Mouse (Mus musculus) lung, postnatal 14 days (tissue): ENCODE measurements at regions not wholly inside any gene's neighbourhood (a gene's known extent, or its start where the extent isn't known, plus 50 kb on each side); places are given as distances from the start of the nearest gene placed in this dataset.
"Not testable (repeated sequence)": the region's sequence is repeated elsewhere in the genome, so short reads cannot be mapped to it uniquely, and the experiment has no call there.

ENCODE experiments used
- DNase-seq: peaks from one replicate; pipeline ENCODE4 v3.0.0; 2021

DNA sequence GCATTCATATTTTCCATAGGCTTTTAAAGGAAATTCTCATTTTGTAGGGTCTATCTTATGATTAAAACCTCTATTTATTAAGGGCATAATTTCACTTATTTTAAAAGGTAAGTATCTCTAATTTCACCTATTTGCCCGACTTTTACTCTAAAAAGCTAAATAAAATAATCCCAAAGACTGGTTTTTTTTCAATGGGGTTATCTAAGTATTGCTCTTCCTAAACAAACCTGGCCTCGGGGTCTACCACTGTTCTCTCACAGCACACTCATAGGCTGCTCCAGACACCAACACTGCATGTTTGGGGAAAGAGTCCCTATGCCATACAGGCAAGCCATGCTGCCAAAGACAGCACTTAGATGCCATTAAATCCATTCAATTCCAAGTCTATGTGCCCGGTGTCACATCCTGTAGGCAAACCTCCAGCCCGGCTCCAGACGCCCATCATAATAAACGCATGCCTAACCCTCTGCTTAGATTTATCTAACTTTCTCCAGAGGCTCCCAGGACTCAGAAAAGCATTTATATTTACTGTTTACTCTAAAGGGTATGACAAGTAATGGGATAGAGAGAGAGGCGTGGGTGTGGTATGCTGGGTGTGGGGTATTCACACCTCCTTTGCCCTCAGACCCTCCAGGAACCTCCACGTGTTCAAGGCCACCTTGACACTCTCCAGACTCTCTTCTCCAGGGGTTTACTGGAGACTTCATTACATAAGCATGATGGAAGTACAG lies 62.5 kb upstream of the Cpm start:
- DNase-seq, result no peak

DNA sequence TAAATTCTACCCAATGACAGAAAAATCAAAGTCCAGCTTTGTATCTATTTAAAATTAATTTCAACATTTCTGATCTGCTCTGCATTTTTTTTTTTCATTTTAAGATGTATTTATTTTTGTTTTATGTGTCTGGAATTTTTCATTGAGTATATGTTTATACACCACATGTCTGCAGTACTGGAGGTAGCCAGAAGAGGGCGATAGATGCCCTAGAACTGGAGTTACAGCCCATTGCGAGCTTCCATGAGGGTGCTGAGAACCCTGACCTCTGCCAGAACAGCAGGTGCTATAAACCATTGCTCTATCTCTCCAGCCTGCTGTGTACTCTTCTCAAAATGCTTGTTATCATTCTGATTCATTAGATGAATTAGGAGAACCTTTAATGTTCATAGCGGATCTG lies 63.1 kb upstream of the Cpm start:
- DNase-seq, result no peak

DNA sequence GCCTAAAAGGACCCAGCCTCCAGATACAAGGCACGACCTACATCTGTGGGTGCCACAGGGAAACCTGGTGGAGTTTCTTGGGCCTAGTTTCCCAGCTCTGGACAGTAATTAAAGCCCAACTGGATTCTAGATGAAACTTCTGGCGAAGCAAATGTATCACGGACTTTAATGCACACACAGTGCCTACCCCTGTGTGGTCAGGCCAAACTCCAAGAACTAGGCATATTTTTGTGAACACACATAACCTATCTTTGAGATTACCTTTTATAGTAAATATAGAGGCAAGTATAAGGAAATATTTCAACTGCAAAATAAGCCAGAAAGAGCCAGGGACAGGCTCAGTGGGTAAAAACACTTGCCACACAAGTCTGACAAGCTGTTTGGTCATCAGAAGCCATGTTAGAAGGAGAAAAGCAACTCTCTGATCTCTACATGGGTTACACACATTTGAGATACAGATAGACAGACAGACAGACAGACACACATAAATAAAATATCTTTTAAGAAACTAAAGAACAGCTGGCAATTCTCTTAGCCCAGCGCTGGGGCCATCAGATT lies 63.7 kb upstream of the Cpm start:
- DNase-seq, result no peak

DNA sequence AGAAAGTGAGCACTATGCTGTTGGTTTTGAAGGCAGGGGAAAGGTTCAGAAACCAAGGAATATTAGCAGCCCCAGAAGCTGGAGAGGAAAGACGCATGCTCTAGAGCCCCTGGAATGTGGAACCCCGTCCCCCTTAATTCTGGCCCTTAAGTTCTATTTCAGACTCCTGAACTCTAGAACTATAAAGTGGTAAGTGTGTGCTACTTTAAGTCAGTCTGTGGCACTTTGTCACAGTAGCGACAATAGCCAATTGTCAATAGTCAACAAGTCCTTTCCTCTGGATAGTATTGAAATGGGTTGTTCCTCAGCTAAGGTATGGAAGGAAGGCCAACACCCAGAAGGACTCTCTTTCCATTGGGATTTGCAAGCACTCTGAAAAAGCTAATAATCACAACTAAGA lies 64.2 kb upstream of the Cpm start:
- DNase-seq, result no peak

DNA sequence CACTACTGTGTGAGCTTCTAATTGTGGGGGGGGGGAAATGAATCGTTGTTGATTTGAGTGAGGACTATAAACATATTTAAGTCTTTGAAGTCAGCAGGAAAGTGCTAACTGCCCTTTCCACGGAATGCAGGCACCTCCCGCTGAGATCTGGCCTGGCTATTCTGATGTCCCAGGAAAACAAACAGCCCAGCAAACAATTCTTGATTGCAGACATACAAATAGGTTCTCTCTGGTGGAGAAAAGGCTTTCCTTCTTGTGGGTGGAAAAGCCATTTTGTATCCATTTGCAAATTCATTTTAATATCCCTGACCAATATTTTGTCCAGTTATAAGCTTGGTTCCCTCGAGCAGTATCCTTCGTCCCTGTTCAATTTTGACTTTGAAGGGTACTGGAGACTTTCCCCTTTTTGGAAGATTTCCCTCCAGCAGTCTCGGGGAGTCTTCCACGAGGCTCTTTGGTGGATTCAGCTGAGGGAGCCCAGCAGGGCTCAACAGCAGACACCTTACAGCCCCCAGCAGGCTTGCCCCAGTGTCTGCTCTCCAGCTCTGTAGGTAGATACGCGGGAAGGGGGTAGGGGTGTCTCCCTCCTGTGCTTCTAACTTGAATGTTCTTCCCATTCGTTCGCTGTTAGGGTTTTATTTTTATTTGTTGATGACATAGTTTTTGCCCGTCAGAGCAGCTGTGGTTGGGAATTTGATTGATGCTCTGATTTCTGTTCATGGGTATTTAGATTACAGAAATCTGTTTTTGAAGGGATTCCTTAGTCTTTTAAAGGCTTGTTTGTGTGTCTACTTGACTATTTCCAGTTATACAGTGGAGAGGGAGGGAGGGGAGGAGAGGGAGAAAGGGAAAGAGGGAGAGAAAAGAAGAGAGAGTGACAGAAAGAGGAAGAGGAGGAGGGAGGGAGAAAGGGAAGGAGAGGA lies 64.9 kb upstream of the Cpm start:
- DNase-seq, result no peak

DNA sequence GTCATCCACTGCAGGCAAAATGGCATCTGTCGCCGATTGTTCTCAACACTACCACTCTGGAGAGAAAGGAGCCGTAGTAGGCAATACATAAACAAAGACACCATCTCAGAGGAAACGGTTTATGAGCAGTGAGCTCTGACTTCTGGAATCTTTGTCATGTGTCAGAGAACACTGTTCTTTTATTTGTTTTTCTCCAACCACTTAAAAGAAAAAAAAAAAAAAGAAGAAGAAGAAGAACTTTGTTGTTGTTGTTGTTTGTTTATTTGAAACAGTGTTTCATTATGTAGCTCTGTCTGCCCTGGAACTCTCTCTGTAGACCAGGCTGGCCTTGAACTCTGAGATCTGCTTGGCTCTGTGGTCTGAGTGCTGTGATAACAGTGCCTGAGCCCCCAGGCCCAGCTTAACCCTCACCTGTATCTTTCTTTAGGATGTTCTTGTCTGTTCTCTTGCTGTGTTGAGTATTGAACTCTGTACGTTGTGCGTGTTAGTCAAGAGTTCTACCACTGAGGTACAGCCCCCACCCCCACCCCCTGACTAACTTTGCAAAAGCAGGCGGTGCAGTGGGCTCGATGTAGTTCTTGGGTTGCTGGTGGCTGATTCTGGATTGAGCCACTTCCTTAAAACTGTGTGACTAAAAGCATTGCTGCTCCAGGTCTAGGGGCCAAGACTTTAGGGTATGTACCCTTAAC lies 65.7 kb upstream of the Cpm start:
- DNase-seq, result no peak

DNA sequence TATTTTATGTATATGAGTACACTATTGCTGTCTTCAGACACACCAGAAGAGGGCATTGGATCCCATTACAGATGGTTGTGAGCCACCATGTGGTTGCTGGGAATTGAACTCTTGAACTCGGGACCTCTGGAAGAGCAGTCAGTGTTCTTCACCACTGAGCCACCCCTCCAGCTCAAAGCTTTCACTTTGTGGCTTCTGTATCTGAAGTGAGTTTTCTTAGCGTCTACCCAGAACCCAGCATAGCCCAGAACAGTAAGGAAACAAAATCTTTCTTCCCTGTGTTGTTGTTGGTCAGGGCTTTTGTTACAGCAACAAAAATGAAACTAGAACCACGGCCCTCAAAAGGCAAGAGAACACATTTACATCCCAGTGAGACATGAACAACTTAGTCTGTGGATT lies 66.5 kb upstream of the Cpm start:
- not testable (repeated sequence) for DNase-seq

DNA sequence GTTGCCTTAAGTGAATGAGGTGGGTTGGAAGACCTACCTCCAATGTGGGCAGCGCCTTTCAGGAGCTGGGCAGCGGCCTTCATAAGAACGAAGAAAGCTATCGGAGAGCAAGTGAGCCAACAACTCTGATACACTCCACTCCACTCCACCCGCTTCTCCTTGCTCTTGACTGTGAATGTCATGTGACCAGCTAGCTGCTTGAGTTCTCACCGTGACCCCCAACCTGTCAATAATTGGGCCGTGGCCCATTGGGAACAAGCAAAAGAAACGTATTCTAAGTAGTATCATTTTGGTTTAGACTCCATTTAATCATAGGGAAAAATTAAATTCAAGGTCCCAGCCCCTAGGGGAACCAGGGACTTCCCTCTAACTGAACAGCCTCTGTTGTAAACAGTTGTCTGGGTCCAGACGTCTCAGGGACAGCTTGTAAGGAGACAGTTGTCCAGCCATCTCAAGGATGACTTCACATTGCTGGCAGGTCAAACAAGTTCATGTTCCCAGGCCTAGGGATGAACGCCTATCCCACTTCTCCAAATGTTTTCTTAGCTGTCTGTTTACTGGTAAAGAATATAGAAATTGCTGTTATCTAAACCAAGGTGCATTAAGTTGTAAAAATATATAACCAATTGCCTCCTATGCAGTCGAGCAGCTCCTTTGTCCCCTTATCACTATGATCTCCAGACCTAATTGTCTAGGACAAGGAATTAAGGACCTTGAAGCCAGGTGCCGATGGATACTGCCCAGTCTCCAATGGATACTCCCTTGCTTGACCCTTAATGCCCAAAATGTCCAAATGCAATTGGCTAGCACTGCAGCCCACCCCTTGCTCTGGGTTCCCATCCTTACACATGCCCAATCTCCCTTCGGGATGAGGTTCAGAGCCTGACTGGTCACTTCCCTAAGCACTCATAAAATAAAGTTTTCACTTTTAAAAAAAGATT lies 67.1 kb upstream of the Cpm start:
- DNase-seq, result no peak

DNA sequence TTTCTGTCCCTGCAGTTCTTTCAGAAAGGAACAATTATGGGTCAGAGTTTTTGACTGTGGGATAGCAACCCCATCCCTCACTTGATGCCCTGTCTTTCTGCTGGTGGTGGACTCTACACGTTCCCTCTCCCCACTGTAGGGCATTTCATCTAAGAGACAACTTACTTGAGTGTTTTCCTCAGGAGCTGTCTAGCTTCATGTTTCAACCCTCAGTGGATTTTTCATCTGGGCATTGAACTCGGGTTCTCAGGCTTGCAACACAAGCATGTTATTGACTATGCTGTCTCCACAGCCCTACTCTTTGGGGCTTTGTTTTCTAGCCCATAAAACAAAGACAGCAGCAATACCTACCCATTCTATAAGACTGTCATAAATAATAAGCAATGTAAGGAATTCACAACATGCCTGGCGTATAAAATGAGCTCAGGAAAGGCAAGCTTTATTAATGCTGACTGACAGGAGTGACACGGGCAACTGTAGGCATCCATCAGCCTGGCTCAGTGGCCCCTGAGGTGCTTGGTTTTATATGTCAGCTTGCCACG lies 68.0 kb upstream of the Cpm start:
- DNase-seq, result no peak

DNA sequence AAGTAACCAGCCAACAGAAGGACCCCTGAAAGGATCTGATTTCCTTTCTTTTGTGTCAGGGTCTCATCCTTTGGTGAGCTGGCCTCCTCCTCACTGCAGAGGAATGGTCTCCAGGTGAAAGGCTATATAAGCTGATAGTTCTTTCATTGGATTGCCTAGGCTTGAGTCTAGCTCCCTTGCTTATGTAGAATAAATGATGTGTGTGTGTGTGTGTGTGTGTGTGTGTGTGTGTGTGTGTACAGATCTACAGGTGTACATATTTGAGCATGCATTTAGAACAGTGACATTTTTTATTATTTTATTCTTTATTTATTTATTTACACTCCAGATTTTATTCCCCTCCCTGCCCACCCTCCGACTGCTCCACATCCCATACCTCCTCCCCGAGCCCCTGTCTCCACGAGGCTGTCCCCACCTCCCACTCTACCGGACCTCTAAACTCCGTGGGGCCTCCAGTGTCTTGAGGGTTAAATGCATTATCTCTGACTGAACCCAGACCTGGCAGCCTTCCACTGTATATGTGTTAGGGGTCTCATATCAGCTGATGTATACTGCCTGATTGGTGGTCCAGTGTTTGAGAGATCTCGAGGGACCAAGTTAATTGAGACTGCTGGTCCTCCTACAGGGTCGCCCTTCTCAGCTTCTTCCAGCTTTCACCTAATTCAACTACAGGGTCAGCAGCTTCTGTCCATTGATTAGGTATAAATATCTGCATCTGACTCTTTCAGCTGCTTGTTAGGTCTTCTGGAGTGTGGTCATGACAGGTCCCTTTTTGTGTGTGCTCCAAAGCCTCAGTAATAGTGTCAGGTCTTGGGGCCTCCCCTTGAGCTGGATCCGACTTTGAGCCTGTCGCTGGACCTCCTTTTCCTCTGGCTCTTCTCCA lies 68.7 kb upstream of the Cpm start:
- DNase-seq, result no peak

DNA sequence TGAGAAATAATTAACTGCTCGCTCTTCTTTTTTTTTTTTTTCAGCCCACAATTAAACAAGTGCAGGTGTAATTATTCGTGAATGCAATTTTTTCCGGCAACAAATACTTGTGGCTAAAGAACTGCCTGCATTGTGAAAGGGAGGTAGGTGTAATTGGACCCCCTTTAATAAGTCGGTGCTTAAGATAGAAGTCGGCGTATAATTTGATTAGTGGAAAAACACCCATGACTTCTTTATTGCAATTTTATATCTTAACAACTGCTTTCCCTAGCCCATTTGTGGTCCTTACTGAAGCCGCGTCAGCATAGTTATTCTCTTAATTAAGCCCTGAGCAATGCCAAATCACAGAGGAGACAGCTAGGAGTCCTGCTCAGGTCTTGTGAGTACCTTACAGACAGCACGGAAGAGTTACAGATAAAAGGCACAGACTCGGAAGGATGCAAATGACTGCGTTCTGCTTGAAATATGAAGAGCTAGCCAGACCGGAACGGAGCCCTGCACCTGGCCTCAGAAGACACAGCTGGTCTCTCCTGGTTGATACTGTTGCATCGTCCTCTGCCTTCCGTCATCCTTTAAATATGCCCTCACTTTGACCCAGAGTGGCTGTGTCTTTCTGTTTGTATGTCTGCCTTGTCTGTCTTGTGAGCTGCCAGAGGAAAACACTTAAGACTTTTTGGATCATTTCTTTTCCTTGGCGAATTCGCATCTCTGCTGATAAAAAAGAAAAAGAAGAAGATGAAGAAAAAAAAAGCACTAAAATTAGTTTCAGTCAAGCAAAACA lies 69.5 kb upstream of the Cpm start:
- DNase-seq, result no peak

DNA sequence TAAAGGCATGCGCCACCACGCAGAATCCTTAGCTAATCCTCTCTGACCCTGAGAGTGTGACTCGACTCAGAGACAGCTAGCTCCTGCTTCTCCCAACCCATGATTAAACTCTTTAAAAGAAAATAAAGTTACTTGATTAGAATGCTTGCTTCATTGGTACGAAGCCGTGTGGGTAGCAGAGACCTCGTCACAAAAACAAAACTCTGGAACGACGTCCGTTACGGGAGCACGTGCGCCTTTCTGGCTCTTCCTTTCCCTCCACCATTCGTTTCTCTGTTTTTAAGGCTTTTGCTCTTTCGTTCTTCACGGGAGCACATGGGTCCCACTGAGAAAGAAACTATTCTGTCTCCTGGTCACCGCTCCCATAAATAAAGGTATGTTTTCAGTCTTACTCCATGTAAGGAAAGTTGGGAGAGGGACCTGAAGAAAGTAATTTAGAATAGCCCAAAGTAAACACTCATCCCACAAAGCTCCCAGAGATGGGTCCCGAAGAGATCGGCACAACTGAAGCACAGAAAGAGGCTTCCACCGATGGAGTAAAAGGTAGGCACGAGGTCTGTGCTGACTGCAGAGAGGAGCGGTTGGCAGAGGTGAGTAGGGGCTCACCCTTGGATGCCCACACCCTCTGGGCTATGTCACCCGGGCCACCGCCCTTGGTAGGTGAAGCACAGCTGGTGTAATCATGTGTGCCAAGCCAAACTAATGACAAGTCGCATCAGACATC lies 70.2 kb upstream of the Cpm start:
- no peak for DNase-seq

DNA sequence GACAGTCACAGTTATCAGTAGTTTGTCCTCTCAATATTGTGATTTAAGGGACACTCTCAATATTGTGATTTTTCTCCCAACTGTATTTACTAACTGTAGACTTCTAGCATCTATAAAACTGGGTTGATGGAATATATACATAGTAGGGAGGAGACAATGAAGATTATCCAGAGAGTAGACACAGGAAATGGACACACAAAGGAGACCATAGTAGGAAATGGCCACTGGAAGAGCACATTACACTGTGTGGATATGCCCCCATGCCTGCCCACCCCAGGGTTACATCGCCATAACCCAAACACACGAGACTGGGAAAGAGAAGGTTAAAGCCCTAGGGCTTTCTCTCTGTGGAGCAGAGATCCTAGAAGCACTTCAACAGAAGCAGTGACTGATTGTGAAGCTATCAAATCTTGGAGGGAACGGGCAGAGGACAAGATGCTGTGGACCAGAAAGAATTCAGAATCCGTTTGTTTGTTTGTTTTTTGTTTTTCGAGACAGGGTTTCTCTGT lies 71.0 kb upstream of the Cpm start:
- DNase-seq, result no peak

DNA sequence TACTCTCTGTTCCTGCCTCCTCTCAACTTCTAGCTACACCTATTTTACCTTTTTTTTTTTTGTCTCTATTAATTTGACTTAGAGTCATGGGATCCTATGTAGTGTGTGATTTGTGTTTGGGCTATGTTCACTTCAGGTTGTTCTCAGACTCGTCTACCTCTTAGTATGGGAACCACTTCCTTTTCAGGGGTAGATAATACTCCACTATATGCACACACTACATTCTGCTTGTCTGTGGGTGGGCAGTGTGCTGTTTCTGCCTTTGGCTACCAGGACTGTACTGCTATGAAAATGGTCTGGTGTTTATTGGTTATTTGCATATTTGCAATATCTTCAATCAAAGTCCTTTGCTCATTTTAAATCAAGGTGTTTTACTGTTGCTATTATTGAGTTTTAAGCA lies 71.6 kb upstream of the Cpm start:
- no peak for DNase-seq

DNA sequence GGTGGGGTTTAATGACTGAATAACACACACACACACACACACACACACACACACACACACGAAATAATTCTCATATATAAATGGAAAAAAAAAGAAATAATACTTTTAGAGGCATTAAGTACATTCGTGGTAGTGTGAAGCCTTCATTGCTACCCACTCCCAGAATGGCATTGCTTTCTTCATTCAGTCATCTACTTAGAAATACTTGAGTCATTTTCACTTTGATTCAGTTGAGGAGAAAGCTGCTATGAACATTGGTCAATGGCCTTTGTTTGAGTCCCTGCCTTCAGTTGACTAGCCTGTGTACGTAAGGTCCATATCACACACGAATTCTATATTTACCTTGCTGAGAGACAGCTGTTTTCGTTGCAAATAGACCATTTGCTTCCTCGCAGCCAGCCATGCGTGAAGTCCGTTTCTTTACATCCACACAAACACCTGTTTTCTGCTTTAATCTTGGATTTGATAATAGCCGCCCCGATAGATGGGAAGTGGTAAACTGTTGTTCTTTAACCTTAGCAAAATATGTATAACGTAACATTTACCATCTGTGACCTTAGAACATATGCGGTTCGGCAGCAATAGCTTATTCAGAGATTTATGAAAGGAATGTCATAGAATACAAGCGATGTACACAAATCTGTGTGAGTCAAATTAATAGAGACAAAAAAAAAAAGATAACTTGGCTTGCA lies 72.3 kb upstream of the Cpm start:
- DNase-seq, result no peak

DNA sequence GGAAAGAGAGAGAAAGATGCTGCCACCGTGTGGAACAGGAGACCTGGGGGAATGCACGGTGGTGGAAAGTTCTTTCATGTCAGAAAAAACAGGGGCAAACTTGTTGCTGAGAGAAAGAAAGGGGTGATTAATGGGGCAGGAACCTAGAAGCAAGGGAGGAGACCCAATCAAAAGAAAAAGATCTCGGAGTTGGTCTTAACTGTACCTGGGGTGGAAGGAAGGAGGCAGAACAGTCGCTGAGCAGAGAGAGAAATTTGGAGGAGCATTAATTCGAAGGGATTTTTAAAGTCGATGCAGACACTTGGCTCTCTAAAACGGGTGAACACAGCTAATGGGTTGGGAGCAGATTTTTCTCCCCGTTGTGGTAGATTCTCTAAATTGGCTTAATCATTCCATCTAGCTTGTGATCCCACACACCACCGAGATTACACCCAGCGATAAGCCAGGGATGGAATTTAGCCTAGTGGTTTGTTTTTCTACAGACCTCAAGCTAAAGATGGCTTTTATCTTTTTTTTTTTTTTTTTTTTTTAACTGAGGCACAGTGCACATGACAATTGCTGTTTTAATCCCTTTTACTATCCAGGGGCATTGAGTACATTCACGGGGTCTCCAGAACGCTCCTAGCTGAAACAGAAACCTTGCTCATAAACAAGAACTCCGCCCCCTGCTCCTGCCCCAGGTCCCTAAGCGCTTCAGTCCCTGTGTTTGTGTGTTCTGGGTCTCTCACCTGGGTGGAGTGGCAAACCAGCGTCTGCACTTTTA lies 73.1 kb upstream of the Cpm start:
- no peak for DNase-seq

DNA sequence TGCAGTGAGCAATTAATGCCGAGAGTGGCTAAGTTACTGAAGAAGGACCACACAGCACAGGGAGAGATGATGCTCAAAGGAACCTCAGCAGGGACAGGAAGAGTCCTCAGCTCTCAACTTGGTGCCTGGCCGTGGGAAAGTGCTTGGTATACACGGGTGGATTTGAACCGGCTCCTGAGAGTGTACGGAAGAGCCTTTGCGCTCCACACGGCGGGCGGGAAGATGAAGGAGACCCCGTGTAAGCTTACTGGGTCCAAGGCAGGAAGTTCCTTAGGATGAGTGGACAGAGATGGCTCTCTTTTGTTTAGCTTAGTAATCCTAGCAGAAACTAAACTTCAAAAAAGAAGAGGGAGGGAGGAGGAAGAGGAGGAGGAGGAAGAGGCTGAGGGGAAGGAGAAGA lies 73.8 kb upstream of the Cpm start:
- DNase-seq, result no peak

DNA sequence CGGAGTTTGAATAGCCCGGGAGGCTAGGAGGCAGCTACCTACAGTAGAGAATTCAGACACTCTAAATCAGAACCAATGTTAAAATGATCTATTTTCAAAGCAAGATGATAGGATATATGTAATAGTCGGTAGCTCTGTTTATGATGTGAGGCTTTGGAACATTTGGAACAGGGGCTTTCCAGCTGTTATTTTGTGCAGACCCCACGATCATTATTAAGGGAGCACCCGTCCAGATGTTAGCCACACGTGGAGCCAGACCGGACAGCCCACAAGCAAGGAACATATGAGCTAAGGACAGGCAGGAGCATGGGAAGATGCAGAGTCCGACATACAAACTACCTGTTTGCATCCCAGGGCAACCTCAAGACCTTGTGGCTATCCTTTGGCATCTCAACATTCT lies 74.3 kb upstream of the Cpm start:
- DNase-seq, result no peak
